Mouse (Mus musculus) forebrain, embryonic 16.5 days (tissue): ENCODE measurements at regions not wholly inside any gene's neighbourhood (a gene's known extent, or its start where the extent isn't known, plus 50 kb on each side); places are given as distances from the start of the nearest gene placed in this dataset.

Source experiments
- ATAC-seq: fragments of 200-750 bp; cut with Nextera tagmentation; 2 replicates; pipeline ENCODE4 v1.8.0; 2017; ENCODE audit warnings: mild to moderate bottlenecking, moderate library complexity
- H3K27ac ChIP-seq: fragments of 300-500 bp; sonication (generic); 2 replicates; pipeline ENCODE4 v1.5.1; 2014; ENCODE audit warnings: low read length, control low read depth
- H3K27me3 ChIP-seq: fragments of 300-500 bp; sonication (generic); replicated peaks from 2 replicates; pipeline ENCODE4 v1.6.1; 2014; ENCODE audit warnings: low read length; ENCODE audit not compliant: control insufficient read depth, insufficient read depth
- H3K36me3 ChIP-seq: fragments of 300-500 bp; sonication (generic); 2 replicates; pipeline ENCODE4 v1.6.1; 2014; ENCODE audit not compliant: control insufficient read depth, insufficient read depth
- H3K4me1 ChIP-seq: fragments of 300-500 bp; sonication (generic); replicated peaks from 2 replicates; pipeline ENCODE4 v1.6.1; 2014; ENCODE audit warnings: low read length; ENCODE audit not compliant: control insufficient read depth, insufficient read depth
- H3K4me2 ChIP-seq: fragments of 300-500 bp; sonication (generic); 2 replicates; pipeline ENCODE4 v1.6.1; 2014; ENCODE audit warnings: mild to moderate bottlenecking, low read length, control low read depth
- H3K4me3 ChIP-seq: fragments of 300-500 bp; sonication (generic); replicated peaks from 2 replicates; pipeline ENCODE4 v1.5.1; 2014; ENCODE audit warnings: mild to moderate bottlenecking, low read length, control low read depth
- H3K9ac ChIP-seq: fragments of 300-500 bp; sonication (generic); replicated peaks from 2 replicates; pipeline ENCODE4 v1.6.1; 2014; ENCODE audit warnings: low read depth, low read length, control low read depth
- H3K9me3 ChIP-seq: fragments of 300-500 bp; sonication (generic); 2 replicates; pipeline ENCODE4 v1.6.1; 2016; ENCODE audit warnings: low read length; ENCODE audit not compliant: control insufficient read depth
- WGBS: fragments of 180-500 bp; shearing (Covaris S2); extraction: QIAGEN DNeasy Blood & Tissue Kit; methylation state at CpG from one replicate; pipeline ENCODE4 v1.1.7; 2014; 5-methylcytosine and 5-hydroxymethylcytosine counted together

GRCm38 (mm10) chr1:185727749-185728148 is 273.1 kb downstream of the Slc30a10 start:
- H3K27ac ChIP-seq: no peak overlapping the region
- no peaks in the 10 kb centered on the region for H3K9me3 ChIP-seq
- no peaks in the 10 kb centered on the region for H3K4me1 ChIP-seq
- no peaks in the 10 kb centered on the region for H3K36me3 ChIP-seq
- H3K27me3 ChIP-seq: no peaks in the 10 kb centered on the region
- 54% methylated on average over 4 of the region's 4 CpGs for WGBS
- H3K9ac ChIP-seq: no peak overlapping the region
- H3K4me2 ChIP-seq: no peak overlapping the region
- no peak overlapping the region for H3K4me3 ChIP-seq
- ATAC-seq: no peak

GRCm38 (mm10) chr1:185728406-185728805 is 273.8 kb downstream of the Slc30a10 start:
- Histone ChIP-seq H3K27me3 (no peaks in the 10 kb centered on the region), H3K4me3 (no peak overlapping the region), H3K9ac (no peak overlapping the region), H3K36me3 (no peaks in the 10 kb centered on the region), H3K27ac (no peak overlapping the region), H3K9me3 (no peaks in the 10 kb centered on the region), H3K4me2 (no peak overlapping the region), H3K4me1 (no peaks in the 10 kb centered on the region)
- ATAC-seq: no peak
- 51% methylated on average over 3 of the region's 3 CpGs for WGBS

- WGBS: 71% methylated on average over 9 of the region's 9 CpGs
- no peak for ATAC-seq
- H3K27me3 ChIP-seq: no peaks in the 10 kb centered on the region
- no peak overlapping the region for H3K4me2 ChIP-seq
- no peaks in the 10 kb centered on the region for H3K9me3 ChIP-seq
- H3K27ac ChIP-seq: no peak overlapping the region
- H3K36me3 ChIP-seq: no peaks in the 10 kb centered on the region
- H3K4me1 ChIP-seq: no peaks in the 10 kb centered on the region
- H3K4me3 ChIP-seq: no peak overlapping the region
- H3K9ac ChIP-seq: no peak overlapping the region
Observed at GRCm38 (mm10) chr1:185731062-185731461, 276.4 kb downstream of the Slc30a10 start.

GRCm38 (mm10) chr1:185736773-185737172 is 282.1 kb downstream of the Slc30a10 start:
- no peak for ATAC-seq
- H3K9ac ChIP-seq: no peak overlapping the region
- no peaks in the 10 kb centered on the region for H3K36me3 ChIP-seq
- no peak overlapping the region for H3K4me2 ChIP-seq
- no peaks in the 10 kb centered on the region for H3K9me3 ChIP-seq
- peaks cover 9% of the 10 kb centered on the region for H3K4me1 ChIP-seq
- no peaks in the 10 kb centered on the region for H3K27me3 ChIP-seq
- H3K4me3 ChIP-seq: no peak overlapping the region
- H3K27ac ChIP-seq: no peak overlapping the region
- 79% methylated on average over 2 of the region's 2 CpGs for WGBS

GRCm38 (mm10) chr1:185741034-185741890 is 286.6 kb downstream of the Slc30a10 start:
- WGBS: 10% methylated on average over 11 of the region's 11 CpGs
- H3K27ac ChIP-seq: peak overlapping the region; percentile 24; the same call in 1 of the 2 replicates
- ATAC-seq: peak; percentile 92
- H3K9me3 ChIP-seq: no peaks in the 10 kb centered on the region
- no peaks in the 10 kb centered on the region for H3K27me3 ChIP-seq
- H3K4me3 ChIP-seq: no peak overlapping the region
- H3K4me1 ChIP-seq: peaks cover 10% of the 10 kb centered on the region
- H3K9ac ChIP-seq: no peak overlapping the region
- no peak overlapping the region for H3K4me2 ChIP-seq
- no peaks in the 10 kb centered on the region for H3K36me3 ChIP-seq

- H3K27ac ChIP-seq: no peak overlapping the region
- no peaks in the 10 kb centered on the region for H3K9me3 ChIP-seq
- H3K27me3 ChIP-seq: no peaks in the 10 kb centered on the region
- H3K4me3 ChIP-seq: no peak overlapping the region
- no peak overlapping the region for H3K9ac ChIP-seq
- ATAC-seq: no peak
- no peaks in the 10 kb centered on the region for H3K36me3 ChIP-seq
- 55% methylated on average over 2 of the region's 2 CpGs for whole genome bisulfite sequencing
- H3K4me2 ChIP-seq: no peak overlapping the region
- peaks cover 5% of the 10 kb centered on the region for H3K4me1 ChIP-seq
Observed at GRCm38 (mm10) chr1:185749251-185749650, 294.6 kb downstream of the Slc30a10 start.

GRCm38 (mm10) chr1:185754486-185755290 is 300.0 kb downstream of the Slc30a10 start:
- no peaks in the 10 kb centered on the region for H3K9me3 ChIP-seq
- H3K36me3 ChIP-seq: no peaks in the 10 kb centered on the region

GRCm38 (mm10) chr1:185757376-185757775 is 302.7 kb downstream of the Slc30a10 start:
- ATAC-seq: no peak
- Histone ChIP-seq H3K9me3 (no peaks in the 10 kb centered on the region), H3K27me3 (no peaks in the 10 kb centered on the region), H3K4me1 (no peaks in the 10 kb centered on the region), H3K9ac (no peak overlapping the region), H3K27ac (no peak overlapping the region), H3K36me3 (no peaks in the 10 kb centered on the region), H3K4me2 (no peak overlapping the region), H3K4me3 (no peak overlapping the region)
- 77% methylated on average over 2 of the region's 2 CpGs for WGBS

More at GRCm38 (mm10) chr1:185754486-185755290, 300.0 kb downstream of the Slc30a10 start:
- H3K4me1 ChIP-seq: no peaks in the 10 kb centered on the region
- H3K27ac ChIP-seq: no peak overlapping the region
- H3K4me3 ChIP-seq: no peak overlapping the region
- 74% methylated on average over 13 of the region's 13 CpGs for WGBS
- no peak for ATAC-seq
- no peak overlapping the region for H3K4me2 ChIP-seq
- no peaks in the 10 kb centered on the region for H3K27me3 ChIP-seq
- no peak overlapping the region for H3K9ac ChIP-seq

- 63% methylated on average over 3 of the region's 3 CpGs for WGBS
- Histone ChIP-seq H3K9me3 (no peaks in the 10 kb centered on the region), H3K4me1 (no peaks in the 10 kb centered on the region), H3K9ac (no peak overlapping the region), H3K4me2 (no peak overlapping the region), H3K27ac (no peak overlapping the region), H3K36me3 (no peaks in the 10 kb centered on the region), H3K27me3 (no peaks in the 10 kb centered on the region), H3K4me3 (no peak overlapping the region)
- ATAC-seq: no peak
Observed at GRCm38 (mm10) chr1:185774202-185774601, 319.6 kb downstream of the Slc30a10 start.
